Mouse (Mus musculus): ENCODE results near the gene Tmed4.
"Not testable (repeated sequence)": the region's sequence is repeated elsewhere in the genome, so short reads cannot be mapped to it uniquely, and the experiment has no call there.

The Tmed4 gene

GRCm38 (mm10) chr11:6273607-6274006 lies 1.1 kb downstream of the Tmed4 start:
- DNase-seq (ENCODE audit: low spot score in 2 of 2): no peak

DNA sequence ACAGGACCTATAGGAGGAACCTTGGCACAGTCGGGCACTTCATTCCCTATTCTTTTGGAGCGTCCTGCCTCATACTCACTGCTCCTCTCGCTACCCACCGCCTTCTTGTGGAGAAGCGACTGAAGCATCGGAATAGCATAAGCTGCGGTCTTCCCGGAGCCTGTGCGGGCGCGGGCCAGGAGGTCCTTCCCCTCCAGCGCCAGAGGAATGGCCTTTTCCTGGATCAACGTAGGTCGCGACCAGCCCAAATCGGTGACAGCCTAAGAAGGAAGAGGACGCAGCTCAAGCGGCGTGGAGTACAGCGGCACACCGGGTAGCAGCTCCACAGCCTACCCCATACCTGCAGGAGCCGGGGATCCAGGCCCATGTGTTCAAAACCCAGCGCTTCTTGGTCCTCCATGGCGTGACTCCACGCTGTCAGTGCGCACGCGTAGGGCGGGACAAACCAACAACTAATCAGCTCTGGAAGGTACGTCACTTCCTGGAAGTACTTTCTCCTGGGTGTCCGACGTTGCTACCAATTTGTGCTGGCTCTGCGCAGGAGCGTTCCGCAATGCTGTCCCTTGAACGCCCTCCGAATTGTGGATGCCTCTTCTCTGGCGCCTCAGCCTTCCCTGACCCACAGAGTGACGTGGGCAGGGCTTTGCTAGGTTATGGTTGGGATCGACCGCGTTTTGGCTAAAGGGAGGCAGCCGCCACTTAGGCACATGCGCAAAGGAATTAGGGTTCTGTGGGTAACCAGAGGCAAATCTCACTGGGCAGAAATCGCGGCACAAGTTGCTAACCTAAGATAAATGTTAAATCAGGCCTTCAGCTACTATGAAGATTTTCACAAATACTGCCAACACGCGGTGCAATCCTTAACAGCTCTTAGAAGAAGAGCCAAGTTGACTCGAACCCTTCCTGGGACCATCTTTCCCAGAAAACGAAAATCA lies 7.1 kb downstream of the Tmed4 start, which contains the start of gene Ddx56:
Ddx56 (minus strand) TSS at position 453 of the 935 bp plus-strand sequence.
- peak; percentile 84 to 89 for DNase-seq (ENCODE audit: low spot score in 2 of 2)

DNA sequence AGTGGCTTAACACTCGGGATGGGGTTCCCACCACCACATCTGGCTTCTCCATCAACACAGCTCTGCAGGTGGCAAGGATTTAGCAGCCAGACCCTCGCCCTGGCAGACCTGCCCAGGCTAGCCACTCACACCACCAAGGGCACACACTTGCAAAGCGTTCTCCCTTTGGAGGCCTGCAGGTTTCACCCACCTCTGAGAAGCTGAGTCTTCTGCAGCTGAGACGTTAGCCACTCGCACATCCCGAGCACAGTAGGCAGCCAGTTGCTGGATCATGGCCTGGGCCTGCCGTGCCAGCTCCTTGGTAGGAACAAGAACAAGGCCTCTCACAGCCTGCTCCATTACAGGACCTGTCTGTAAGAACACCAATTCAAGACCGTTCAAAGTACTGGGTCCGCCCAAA lies 8.0 kb downstream of the Tmed4 start:
- DNase-seq (ENCODE audit: low spot score in 2 of 2): no peak

DNA sequence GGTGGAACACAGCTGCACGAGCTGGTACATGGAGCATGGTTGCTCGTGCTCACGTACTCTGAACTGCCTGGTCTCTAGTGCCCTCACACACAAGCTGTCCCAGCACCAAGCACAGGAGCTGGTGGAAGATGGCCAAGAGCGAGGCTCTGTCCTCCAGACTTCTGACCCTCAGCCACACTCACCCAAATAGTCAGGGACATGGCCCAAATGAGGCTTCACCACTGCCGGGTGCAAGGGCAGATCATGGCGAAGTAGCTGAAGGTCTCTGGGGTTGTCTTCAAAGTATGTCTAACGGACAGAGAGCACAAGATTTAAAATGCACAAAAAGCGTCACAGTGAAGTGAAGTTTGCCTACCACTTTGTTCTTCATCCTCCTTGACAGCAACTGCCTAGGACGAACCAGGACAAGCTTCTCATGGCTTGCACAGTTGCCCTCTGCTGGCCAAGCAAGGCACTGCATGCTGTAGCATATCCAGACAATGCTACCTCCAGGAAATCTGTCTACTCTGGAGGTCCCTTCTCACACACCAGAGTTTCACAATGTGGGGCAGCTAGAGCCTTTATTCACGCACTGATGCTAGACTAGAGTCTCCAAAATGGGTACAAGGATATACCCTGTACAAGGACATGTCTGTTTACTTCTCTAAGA lies 13.1 kb downstream of the Tmed4 start:
- DNase-seq (ENCODE audit: low spot score in 2 of 2): peak in 1 of 2 experiments; percentile 73

GRCm38 (mm10) chr11:6259413-6259812 lies 15.3 kb downstream of the Tmed4 start:
- no peak for DNase-seq (ENCODE audit: low spot score in 2 of 2)

DNA sequence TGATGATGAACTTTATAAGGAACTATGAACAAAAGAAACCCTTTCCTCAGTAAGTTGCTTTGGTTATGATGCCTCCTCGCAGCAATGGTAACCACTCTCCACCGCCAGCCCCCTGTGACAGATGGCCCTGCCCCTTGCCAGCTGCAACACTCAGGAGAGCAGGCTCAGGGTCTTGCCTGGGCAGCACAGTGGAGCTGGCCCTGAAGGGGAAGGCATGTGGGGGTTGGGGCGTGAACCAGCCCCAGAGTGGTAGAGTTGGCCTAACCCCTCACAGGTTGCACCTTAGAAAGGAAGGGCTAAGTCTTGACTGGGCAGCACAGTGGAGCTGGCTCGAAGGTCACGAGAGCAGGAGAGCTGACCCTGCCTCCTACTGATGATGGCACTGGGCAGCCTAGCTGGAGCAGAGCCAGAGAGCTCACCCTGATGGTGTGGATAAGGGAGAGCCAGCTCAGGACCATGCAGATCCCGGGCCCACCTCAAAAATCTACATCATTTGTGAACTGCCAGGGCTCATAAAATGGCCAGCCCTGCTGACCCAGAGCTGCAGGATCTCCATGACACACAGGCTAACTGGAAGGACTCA lies 18.1 kb downstream of the Tmed4 start:
- no peak for DNase-seq (ENCODE audit: low spot score in 2 of 2)

DNA sequence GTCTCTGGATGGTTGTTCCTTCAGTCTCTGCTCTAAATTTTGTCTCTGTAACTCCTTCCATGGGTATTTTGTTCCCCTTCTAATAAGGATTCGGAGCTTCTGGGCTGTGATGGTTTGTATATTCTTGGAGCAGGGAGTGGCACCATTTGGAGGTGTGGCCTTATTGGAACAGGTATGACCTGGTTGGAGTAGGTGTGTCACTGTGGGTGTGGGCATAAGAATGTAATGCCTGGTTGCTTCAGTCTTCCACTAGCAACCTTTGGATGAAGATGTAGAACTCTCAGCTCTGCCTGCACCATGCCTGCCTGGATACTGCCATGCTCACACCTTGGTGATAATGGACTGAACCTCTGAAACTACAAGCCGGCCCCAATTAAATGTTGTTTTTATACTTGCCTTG lies 20.1 kb downstream of the Tmed4 start:
- DNase-seq (ENCODE audit: low spot score in 2 of 2): not testable (repeated sequence)

DNA sequence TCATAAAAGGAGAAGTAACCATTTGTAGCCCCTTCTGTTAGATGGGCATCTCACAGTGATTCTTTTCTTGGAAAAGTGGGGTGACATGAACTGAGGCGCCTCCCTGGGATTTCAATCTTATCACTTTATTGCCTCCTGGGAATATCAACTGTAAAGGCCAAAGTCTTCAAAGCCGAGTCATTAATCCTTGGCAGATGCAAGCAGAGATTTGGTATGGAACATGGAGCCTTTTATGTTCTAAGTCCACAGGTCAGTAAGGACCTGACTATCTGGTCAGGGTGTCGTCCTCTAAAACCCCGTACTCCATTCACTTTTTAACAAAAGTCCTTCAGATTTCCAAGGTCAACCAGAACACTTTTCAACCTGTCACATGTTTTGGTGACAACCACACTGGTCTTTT lies 21.8 kb downstream of the Tmed4 start:
- DNase-seq (ENCODE audit: low spot score in 2 of 2): no peak

- no peak for DNase-seq (ENCODE audit: low spot score in 2 of 2)
Measured at GRCm38 (mm10) chr11:6252248-6252647, 22.4 kb downstream of the Tmed4 start.

GRCm38 (mm10) chr11:6244707-6245106 lies 30.0 kb downstream of the Tmed4 start:
- DNase-seq (ENCODE audit: low spot score in 2 of 2): no peak

- no peak for DNase-seq (ENCODE audit: low spot score in 2 of 2)
Measured at GRCm38 (mm10) chr11:6233025-6233424, 41.6 kb downstream of the Tmed4 start.

DNA sequence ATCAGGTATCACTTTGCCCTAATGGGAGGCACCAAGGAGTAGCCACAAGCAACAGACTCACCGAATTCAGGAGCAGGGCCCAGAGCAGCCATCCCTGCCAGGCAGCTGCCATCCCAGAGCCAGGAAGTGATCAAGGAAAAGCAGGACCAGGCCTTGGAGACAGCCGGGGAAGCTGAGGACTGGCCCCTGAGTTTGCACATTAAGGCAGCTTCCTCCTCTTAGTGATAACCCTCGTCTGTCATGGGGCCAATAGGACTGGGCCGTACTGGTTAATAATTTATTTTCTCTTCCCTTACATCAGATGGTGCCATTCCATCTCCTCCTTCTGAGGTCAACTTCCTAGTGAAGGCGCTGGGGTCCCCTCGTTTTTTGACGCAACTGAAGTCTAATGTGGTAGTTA lies 44.7 kb downstream of the Tmed4 start, which contains the start of gene Npc1l1:
Npc1l1 (minus strand) TSS at position 132 of the 400 bp plus-strand sequence.
- no peak for DNase-seq (ENCODE audit: low spot score in 2 of 2)

GRCm38 (mm10) chr11:6224541-6225229 lies 50.0 kb downstream of the Tmed4 start:
- DNase-seq (ENCODE audit: low spot score in 2 of 2): no peak

GRCm38 (mm10) chr11:6222187-6222586 lies 52.5 kb downstream of the Tmed4 start:
- no peak for DNase-seq (ENCODE audit: low spot score in 2 of 2)
